Mouse (Mus musculus) kidney, embryonic 16.5 days (tissue): ENCODE results near the gene Zfp335. TPM values are rescaled to one million over a fixed set of nuclear protein-coding genes. Genes with fewer than 3 reads are reported as not detected.

Experiments used
- ATAC-seq: fragments of 200-750 bp; cut with Nextera tagmentation; 2 replicates; pipeline ENCODE4 v1.8.0; 2017; ENCODE audit warnings: moderate TSS enrichment; ENCODE audit not compliant: low FRiP score, low TSS enrichment
- H3K27ac ChIP-seq: fragments of 300-500 bp; sonication (generic); 2 replicates; pipeline ENCODE4 v1.5.1; 2014; ENCODE audit warnings: low read length
- H3K27me3 ChIP-seq: fragments of 300-500 bp; sonication (generic); 2 replicates; pipeline ENCODE4 v1.6.1; 2014; ENCODE audit warnings: low read length, control low read depth, mixed read lengths; ENCODE audit not compliant: insufficient read depth
- H3K36me3 ChIP-seq: fragments of 300-500 bp; sonication (generic); 2 replicates; pipeline ENCODE4 v1.6.1; 2014; ENCODE audit warnings: low read length, control low read depth, mixed read lengths; ENCODE audit not compliant: insufficient read depth
- H3K4me1 ChIP-seq: fragments of 300-500 bp; sonication (generic); 2 replicates; pipeline ENCODE4 v1.6.1; 2014; ENCODE audit warnings: low read length, control low read depth, mixed read lengths; ENCODE audit not compliant: insufficient read depth
- H3K4me2 ChIP-seq: fragments of 300-500 bp; sonication (generic); replicated peaks from 2 replicates; pipeline ENCODE4 v1.6.1; 2014; ENCODE audit warnings: low read depth, low read length
- H3K4me3 ChIP-seq: fragments of 300-500 bp; sonication (generic); 2 replicates; pipeline ENCODE4 v1.5.1; 2014; ENCODE audit warnings: mild to moderate bottlenecking, low read length
- H3K9ac ChIP-seq: fragments of 300-500 bp; sonication (generic); replicated peaks from 2 replicates; pipeline ENCODE4 v1.6.1; 2014; ENCODE audit warnings: low read length
- H3K9me3 ChIP-seq: fragments of 300-500 bp; sonication (generic); 2 replicates; pipeline ENCODE4 v1.6.1; 2016; ENCODE audit warnings: low read length, control low read depth
- WGBS: fragments of 180-500 bp; shearing (Covaris S2); extraction: QIAGEN DNeasy Blood & Tissue Kit; methylation state at CpG from one replicate; pipeline ENCODE4 v1.1.7; 2014; 5-methylcytosine and 5-hydroxymethylcytosine counted together
- polyA plus RNA-seq: library from polyadenylated mRNA; unstranded; fragments of >200 nt; fragmentation: Nextera tagmentation; extraction: Ambion mirVana; gene quantifications from 2 replicates; pipeline ENCODE4 v1.2.1, GENCODE M21; 2015

The Zfp335 gene
- polyA plus RNA-seq, 1 experiment from 2014 or later: 15.1 TPM

GRCm38 (mm10) chr2:164899034-164899433, 12.5 kb downstream of the Zfp335 start:
- no peak for ATAC-seq
- Histone ChIP-seq H3K9ac (no peak overlapping the region), H3K4me1 (no peaks in the 10 kb centered on the region), H3K4me2 (no peak overlapping the region), H3K4me3 (no peak overlapping the region), H3K27ac (no peak overlapping the region), H3K36me3 (peaks cover 79% of the 10 kb centered on the region), H3K9me3 (no peaks in the 10 kb centered on the region; the same call in 1 of the 2 replicates), H3K27me3 (no peaks in the 10 kb centered on the region)
- whole genome bisulfite sequencing: 95% methylated on average over 15 of the region's 15 CpGs

- Histone ChIP-seq H3K4me2 (no peak overlapping the region), H3K27me3 (no peaks in the 10 kb centered on the region), H3K36me3 (peaks cover 86% of the 10 kb centered on the region), H3K9me3 (no peaks in the 10 kb centered on the region; the same call in 1 of the 2 replicates), H3K4me1 (no peaks in the 10 kb centered on the region), H3K9ac (no peak overlapping the region), H3K27ac (no peak overlapping the region), H3K4me3 (no peak overlapping the region)
- ATAC-seq: no peak
- 89% methylated on average over 7 of the region's 7 CpGs for WGBS
These were observed 13.5 kb downstream of the Zfp335 start for GRCm38 (mm10) chr2:164898008-164898407.

GRCm38 (mm10) chr2:164895885-164896284, 15.7 kb downstream of the Zfp335 start:
- no peaks in the 10 kb centered on the region for H3K27me3 ChIP-seq
- peaks cover 89% of the 10 kb centered on the region for H3K36me3 ChIP-seq
- no peak overlapping the region for H3K9ac ChIP-seq
- no peaks in the 10 kb centered on the region for H3K4me1 ChIP-seq
- H3K4me3 ChIP-seq: no peak overlapping the region
- ATAC-seq: no peak
- H3K9me3 ChIP-seq: no peaks in the 10 kb centered on the region; the same call in 1 of the 2 replicates
- no peak overlapping the region for H3K27ac ChIP-seq
- H3K4me2 ChIP-seq: no peak overlapping the region
- WGBS: 93% methylated on average over 6 of the region's 6 CpGs

DNA sequence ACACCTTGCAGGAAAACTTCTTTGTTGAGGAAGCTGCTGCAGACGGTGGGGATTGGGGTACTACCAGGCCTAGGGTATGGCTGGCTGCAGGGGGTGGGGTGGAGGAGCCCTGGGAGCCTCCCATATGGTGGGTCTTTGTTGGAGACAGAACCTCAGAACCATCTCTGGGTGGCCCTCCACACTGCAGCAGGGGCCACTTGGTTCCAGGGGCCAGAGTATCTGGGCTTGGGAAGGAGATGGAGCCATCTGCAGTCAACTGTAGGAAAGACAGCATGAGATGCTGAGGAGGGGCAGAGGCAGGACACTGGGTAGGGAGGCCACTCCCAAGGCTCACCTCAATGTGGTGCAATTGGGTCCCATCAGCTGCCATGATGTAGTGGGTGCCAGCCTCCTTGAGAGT, 16.9 kb downstream of the Zfp335 start:
- no peak overlapping the region for H3K27ac ChIP-seq
- no peaks in the 10 kb centered on the region for H3K4me1 ChIP-seq
- no peak overlapping the region for H3K9ac ChIP-seq
- no peaks in the 10 kb centered on the region for H3K27me3 ChIP-seq
- no peak overlapping the region for H3K4me2 ChIP-seq
- ATAC-seq: no peak
- H3K9me3 ChIP-seq: no peaks in the 10 kb centered on the region; the same call in 1 of the 2 replicates
- H3K36me3 ChIP-seq: peaks cover 91% of the 10 kb centered on the region
- WGBS: 81% methylated on average over 1 of the region's 1 CpGs
- H3K4me3 ChIP-seq: no peak overlapping the region

GRCm38 (mm10) chr2:164894048-164894447, 17.5 kb downstream of the Zfp335 start:
- 60% methylated on average over 5 of the region's 5 CpGs for WGBS
- no peaks in the 10 kb centered on the region; the same call in 1 of the 2 replicates for H3K9me3 ChIP-seq
- H3K36me3 ChIP-seq: peaks cover 90% of the 10 kb centered on the region
- H3K27ac ChIP-seq: no peak overlapping the region
- H3K4me1 ChIP-seq: no peaks in the 10 kb centered on the region
- ATAC-seq: no peak
- H3K4me2 ChIP-seq: no peak overlapping the region
- no peak overlapping the region for H3K9ac ChIP-seq
- no peaks in the 10 kb centered on the region for H3K27me3 ChIP-seq
- H3K4me3 ChIP-seq: no peak overlapping the region

GRCm38 (mm10) chr2:164892696-164893216, 18.8 kb downstream of the Zfp335 start:
- Histone ChIP-seq H3K4me1 (no peaks in the 10 kb centered on the region), H3K4me2 (no peak overlapping the region), H3K36me3 (peaks cover 91% of the 10 kb centered on the region), H3K27ac (no peak overlapping the region), H3K4me3 (no peak overlapping the region), H3K27me3 (no peaks in the 10 kb centered on the region), H3K9me3 (no peaks in the 10 kb centered on the region; the same call in 1 of the 2 replicates), H3K9ac (no peak overlapping the region)
- WGBS: 94% methylated on average over 6 of the region's 6 CpGs
- no peak for ATAC-seq

DNA sequence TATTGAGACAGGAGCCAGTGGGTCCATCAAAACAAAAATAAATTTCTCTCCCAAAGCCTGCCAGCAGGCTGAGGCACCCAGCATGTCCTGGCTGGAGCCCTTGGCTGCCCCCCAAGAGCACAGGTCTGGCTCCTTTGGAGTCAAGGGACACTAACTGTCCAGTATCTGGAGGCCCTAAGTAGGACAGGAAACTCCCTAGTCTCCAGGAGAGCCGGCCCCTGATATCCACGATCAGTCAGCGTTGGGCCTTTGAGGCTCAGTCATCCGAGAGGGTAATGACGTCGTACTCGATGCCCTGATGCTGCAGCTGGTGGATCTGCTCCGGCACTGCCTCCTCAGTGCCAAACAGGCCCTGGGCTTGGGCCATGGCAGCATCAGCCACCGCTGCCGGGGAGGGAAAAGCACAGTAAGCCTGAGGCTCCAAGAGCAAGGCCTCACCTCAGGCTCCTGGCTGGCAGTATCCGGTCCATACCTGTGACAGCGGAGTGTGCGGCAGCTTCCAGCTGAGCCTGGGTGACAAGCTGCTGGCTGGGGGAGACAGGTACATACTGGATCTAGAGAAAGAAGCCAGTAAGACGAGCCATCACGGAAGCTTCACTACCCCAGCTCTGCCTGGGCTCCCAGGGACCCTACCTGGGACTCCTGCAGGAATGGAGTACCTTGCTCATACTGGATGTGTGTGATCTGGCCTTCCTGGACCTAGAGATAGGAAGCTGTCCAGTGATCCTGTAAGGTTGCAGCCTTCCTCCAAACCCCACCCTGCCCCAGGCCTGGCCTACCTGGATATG, 19.5 kb downstream of the Zfp335 start:
- Histone ChIP-seq H3K27me3 (no peaks in the 10 kb centered on the region), H3K36me3 (peaks cover 92% of the 10 kb centered on the region), H3K9ac (no peak overlapping the region), H3K27ac (no peak overlapping the region), H3K4me3 (no peak overlapping the region), H3K4me1 (no peaks in the 10 kb centered on the region), H3K9me3 (no peaks in the 10 kb centered on the region; the same call in 1 of the 2 replicates), H3K4me2 (no peak overlapping the region)
- ATAC-seq: no peak
- WGBS: 84% methylated on average over 15 of the region's 15 CpGs

DNA sequence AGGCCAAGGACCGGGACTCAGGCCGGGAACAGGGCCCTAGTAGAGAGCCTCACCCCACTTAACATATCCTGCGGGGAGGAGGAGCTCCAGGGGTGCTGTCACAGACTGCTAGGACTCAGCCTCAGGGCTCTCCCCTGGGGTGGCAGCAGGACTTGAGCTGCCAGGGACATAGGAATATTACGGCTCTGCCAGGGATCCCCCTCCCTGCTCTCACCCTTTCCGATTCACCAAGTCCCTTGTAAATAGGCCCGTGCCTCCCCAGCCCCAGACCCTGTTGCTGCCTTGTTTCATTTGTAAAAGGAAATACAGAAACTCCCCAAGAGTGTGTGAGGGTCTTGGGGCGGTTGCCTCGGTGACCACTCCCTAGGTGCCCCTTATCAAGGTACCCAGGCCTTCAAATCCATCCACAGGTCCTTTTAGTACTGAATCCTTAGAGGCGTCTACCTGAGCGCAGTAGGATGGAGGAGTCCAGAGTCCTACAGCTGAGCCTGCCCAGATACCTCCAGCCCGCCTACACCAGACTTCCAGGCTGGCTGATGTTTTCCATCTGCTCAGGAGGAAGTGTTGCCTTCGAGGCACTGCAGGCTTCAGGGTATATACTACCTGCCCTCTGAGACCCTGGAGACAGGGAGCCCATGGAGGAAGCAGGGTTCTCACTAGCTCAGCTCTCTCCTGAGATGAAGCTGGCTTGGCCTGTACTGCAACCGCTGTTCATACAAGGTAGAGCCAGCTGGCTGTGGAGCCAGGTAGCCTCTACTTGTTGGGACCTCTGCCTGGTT, 20.3 kb downstream of the Zfp335 start:
- Histone ChIP-seq H3K27ac (no peak overlapping the region), H3K27me3 (no peaks in the 10 kb centered on the region), H3K4me3 (no peak overlapping the region), H3K4me1 (no peaks in the 10 kb centered on the region), H3K9ac (no peak overlapping the region), H3K36me3 (peaks cover 98% of the 10 kb centered on the region), H3K9me3 (no peaks in the 10 kb centered on the region; the same call in 1 of the 2 replicates), H3K4me2 (no peak overlapping the region)
- 84% methylated on average over 13 of the region's 13 CpGs for WGBS
- no peak for ATAC-seq

- ATAC-seq: no peak
- H3K4me1 ChIP-seq: no peaks in the 10 kb centered on the region
- H3K9ac ChIP-seq: no peak overlapping the region
- no peak overlapping the region for H3K27ac ChIP-seq
- no peak overlapping the region for H3K4me2 ChIP-seq
- peaks cover 98% of the 10 kb centered on the region for H3K36me3 ChIP-seq
- 90% methylated on average over 24 of the region's 24 CpGs for WGBS
- no peaks in the 10 kb centered on the region for H3K27me3 ChIP-seq
- no peak overlapping the region for H3K4me3 ChIP-seq
- H3K9me3 ChIP-seq: no peaks in the 10 kb centered on the region
These were observed 21.0 kb downstream of the Zfp335 start for GRCm38 (mm10) chr2:164890411-164891049.
